Mouse (Mus musculus): ENCODE results near the gene Lrrc74a. TPM values are rescaled to one million over a fixed set of nuclear protein-coding genes. Genes with fewer than 3 reads are reported as not detected.

The Lrrc74a gene
- polyA plus RNA-seq, 1 experiment from 2014 or later: not detected

DNA sequence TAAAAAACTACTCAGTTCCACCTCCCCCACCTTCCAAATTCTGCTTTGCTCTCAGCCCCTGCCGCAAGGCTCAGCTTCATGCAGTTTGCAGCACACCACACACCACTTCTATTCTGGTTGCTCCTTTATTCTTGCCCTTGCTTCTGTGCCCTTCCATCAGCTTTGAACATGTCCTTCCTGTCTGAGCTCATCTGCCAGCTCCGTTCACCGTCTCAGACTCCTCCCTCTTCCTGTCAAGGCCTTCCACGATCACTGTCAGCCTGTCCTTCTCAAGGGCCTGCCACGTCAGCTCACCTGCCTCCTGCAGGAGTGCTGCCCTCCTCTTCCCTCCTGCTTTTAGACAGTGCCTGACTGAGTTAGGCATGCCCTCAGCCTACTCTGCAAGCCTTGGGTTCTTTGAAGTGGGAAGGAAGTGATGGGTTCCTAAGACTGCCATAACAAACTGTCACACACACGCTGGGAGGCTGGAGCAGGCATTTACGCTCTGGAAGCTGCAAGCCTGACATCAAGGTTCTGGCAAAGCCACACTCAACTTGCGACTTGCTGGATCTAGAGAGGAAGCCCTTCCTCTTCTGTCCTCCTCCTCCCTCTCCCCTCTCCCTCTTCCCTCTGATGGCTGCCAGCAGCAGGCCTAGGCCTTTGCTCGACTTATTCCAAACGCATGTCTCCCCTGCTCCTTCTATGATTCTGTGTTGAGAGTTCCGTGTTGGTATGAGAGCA lies 76.7 kb downstream of the Lrrc74a start:
- H3K4me2 ChIP-seq (ENCODE audit: low read length): no peak overlapping the region
- H3K27ac ChIP-seq (ENCODE audit: low read depth, low read length): peak overlapping the region; percentile 75
- WGBS: 64% methylated on average over 11 of the region's 11 CpGs
- no peaks in the 10 kb centered on the region for H3K9me3 ChIP-seq (replicated peaks; ENCODE audit: control insufficient read depth, low read length)
- H3K4me3 ChIP-seq (ENCODE audit: low read depth, low read length): no peak overlapping the region
- H3K4me1 ChIP-seq (ENCODE audit: control insufficient read depth, insufficient read depth, low read length): peaks cover 60% of the 10 kb centered on the region
- no peaks in the 10 kb centered on the region for H3K36me3 ChIP-seq (ENCODE audit: control insufficient read depth, insufficient read depth, low read length)
- DNase-seq (ENCODE audit: low spot score) (no peak), ATAC-seq (no peak)
- no peak overlapping the region for H3K9ac ChIP-seq (ENCODE audit: low read length)
- no peaks in the 10 kb centered on the region for H3K27me3 ChIP-seq (replicated peaks; ENCODE audit: control insufficient read depth, insufficient read depth, low read length)

DNA sequence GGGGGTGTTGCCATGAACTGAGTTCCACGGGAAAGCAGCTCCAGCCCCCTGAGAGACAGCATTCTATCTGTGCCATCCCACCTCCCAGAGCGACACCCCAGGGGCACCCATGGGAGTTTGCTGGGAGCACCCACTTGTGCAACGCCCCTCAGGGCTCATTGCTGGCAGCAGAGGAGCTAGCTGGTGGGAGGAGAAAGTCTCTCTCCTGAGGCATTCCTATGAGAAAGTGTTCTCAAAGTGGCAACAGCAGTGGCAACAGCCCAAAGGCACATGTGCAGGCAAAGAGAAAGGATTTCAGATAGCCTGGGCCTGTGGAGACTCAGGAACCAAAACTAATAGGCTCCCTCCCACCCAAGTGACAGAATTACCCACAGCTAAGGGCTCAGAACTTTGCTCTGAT lies 78.6 kb downstream of the Lrrc74a start:
- 78% methylated on average over 3 of the region's 3 CpGs for WGBS
- Histone ChIP-seq H3K4me3 (ENCODE audit: low read depth, low read length) (no peak overlapping the region), H3K9ac (ENCODE audit: low read length) (no peak overlapping the region; the same call in 1 of the 2 replicates), H3K9me3 (replicated peaks; ENCODE audit: control insufficient read depth, low read length) (no peaks in the 10 kb centered on the region), H3K27me3 (replicated peaks; ENCODE audit: control insufficient read depth, insufficient read depth, low read length) (no peaks in the 10 kb centered on the region), H3K4me2 (ENCODE audit: low read length) (no peak overlapping the region), H3K27ac (ENCODE audit: low read depth, low read length) (peak overlapping the region; percentile 23; the same call in 1 of the 2 replicates), H3K4me1 (ENCODE audit: control insufficient read depth, insufficient read depth, low read length) (peaks cover 62% of the 10 kb centered on the region), H3K36me3 (ENCODE audit: control insufficient read depth, insufficient read depth, low read length) (no peaks in the 10 kb centered on the region)
- DNase-seq (ENCODE audit: low spot score) (no peak), ATAC-seq (no peak)

Other genes with a start within 250 kb of the Lrrc74a start
- 25.2 and 31.7 TPM in 2 replicates for gene Vash1, start 55.7 kb upstream of the Lrrc74a start, polyA plus RNA-seq (2014; fragmentation: Nextera tagmentation; extraction: Ambion mirVana)
- gene Angel1, start 7.9 kb upstream of the Lrrc74a start, polyA plus RNA-seq (2014; fragmentation: Nextera tagmentation; extraction: Ambion mirVana): 7.6 and 9.1 TPM in 2 replicates
- 41.4 and 56.5 TPM in 2 replicates for gene Irf2bpl, start 150.4 kb downstream of the Lrrc74a start, polyA plus RNA-seq (2014; fragmentation: Nextera tagmentation; extraction: Ambion mirVana)
- 47.5 and 57.0 TPM in 2 replicates for gene Cipc, start 212.7 kb downstream of the Lrrc74a start, polyA plus RNA-seq (2014; fragmentation: Nextera tagmentation; extraction: Ambion mirVana)

Measured in forebrain, embryonic 14.5 days (tissue).